Mouse (Mus musculus) cerebellum, adult 11 months (tissue): ENCODE results near the gene Mief1.

Experiments used
- DNase-seq: peaks from one replicate; pipeline ENCODE4 v3.0.0; 2022

Mief1 gene

DNA sequence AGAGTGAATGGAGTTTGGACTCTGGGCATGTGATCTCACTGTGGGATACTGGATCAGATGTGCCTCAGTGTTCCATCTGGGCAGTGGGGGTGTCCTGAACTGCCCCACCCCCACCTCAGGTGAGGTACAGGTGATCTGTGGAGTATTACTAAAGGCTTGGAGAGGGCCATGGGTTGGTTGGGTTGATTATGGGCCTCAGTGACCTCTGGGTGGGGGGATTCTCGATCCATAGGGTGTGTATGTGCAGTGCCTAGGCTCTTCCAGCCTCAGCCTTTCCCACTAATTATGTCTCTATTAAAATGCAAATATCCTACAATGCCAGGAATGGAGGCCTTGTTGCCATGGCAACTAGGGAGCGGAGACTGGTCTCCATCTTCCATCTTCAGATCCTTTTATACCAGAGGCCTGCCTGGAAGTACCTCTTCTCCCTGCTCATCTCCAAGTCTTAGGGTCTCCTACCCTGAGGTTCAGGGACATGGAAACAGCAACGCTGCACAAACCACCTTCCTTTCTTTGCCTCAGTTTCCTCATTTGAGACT lies 38.1 kb downstream of the Mief1 start:
- no peak for DNase-seq

DNA sequence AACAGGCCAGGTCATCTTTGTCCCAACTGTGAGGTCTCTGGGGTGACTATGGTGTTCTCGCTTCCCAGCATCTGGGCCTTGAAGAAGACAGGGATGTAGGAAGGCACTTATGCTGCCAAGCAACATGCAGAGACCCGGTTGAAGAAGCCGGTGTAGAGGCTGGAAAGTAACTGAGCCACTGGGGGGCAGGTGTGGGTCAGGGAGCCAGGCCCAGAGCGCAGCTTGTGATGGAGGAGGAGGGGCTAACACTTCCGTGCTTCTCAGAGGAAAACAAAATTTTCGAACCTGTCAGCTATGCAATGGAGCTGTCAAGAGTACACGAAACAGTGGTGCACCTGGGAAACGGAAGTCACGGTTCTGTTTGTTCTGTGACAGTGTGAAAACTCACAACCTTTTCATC lies 43.3 kb downstream of the Mief1 start:
- no peak for DNase-seq

DNA sequence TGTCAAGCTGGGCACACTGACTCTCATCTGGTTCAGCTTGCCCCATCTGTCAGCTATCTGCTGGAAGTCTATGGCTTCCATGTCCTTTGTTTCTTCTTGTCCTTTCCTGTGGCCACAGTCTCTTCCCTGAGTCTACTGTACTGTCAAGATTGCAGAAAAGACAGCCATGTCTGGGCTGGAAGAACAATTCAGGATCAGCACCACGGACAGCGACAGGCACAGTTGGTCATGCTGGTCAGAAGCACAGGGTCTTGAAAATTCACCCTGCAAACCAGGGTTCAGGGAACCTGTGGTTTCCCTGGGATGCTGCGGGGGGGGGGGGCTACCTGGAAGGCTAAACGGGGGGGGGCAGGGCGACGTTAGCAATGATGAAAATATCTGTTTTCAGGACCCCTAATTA lies 43.8 kb downstream of the Mief1 start:
- no peak for DNase-seq

DNA sequence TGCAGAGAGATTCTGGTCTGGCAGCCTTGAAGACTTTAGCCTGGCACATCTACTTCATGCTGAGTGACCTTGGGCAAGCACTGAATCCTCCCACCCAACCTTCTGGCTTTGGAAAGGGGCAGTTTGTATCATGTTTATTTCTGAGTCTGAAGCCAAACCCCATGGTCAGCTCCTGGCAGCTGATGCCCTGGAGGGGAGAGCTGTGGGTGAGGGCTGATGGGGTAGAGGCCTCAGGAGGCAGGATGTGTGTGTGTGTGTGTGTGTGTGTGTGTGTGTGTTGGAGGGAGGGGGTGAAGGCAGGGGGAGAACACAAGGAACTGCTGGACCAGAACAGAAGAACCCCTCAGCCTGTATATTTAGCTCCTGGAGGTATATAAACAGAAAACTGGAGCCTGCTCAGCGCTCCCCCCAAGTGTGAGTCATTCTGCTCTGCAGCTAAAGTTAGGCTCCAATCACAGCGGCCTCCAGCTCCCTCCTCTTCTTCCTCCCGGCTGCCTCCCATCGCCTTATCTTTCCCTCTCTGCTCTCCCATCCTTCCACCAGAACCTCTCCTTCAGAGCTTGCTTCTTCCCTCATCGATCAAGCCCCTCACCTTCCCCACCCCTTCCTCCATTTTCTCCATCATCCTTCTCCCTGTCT lies 44.4 kb downstream of the Mief1 start:
- DNase-seq = peak; percentile 61

DNA sequence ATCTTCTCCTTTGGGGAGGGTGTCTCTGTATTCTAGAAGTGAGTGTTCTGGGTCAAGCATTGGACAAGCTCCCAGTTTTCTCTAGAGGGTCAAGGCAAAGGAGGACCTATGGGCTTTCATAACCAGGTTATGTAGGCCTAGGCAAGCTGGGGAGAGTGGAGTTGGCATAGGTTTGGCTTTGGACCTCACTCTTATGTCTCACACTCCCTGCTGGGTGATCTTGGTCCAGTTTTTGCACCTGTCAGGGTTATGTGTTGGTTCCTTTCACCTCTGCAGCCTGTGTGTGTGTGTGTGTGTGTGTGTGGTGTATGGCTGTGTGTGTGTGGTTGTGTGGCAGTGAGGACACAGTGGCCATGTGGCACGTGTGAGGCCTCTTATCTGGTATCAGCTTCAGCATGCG lies 45.2 kb downstream of the Mief1 start:
- no peak for DNase-seq

DNA sequence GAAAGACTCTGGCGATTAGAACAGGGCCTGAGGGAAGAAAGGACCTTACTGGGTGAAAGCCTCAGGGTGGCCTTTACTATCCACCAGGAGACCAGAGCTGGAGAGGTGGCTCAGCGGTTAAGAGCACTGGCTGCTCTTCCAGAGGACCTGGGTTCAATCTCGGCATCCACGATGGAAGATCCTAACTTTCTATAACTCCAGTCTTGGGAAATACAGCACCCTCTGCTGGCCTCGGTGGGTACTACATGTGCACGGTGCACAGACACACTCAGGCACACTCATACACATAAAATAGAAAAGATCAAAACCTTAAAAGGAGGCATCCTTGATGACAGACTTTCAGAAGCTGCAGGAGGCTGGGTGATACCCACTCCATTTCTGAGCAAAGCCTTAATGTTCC lies 46.8 kb downstream of the Mief1 start:
- no peak for DNase-seq

DNA sequence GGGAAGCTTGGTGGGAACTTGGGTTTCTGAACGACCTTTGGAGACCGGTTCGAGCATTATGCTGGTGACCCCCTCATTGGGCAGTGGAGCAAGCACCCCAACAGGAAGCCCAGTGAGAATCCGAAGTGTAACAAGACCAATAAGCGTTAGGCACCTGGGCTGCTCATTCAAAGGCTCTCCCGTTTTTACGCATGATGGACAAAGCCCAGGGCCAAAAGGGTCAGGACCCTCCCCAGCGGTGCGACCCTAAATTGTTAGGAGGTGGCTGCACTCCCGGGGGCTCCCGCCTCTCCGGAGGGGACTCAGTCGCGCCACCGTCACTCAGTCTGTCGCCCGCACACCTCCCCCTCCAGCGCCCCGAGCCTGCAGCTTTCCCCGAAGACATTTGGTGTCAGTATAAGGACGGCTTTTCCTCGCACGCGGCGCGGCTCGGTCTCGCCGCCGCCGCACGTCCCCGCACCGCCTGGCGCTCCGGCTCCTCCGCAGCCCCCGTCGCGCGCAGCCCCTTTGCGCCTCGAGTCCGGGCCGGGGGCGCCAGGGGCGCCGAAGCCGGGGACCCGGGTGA lies 53.1 kb downstream of the Mief1 start, which contains the start of gene Cacna1i:
TSS of gene Cacna1i (plus strand) at position 388 of the 565 bp plus-strand sequence.
- peak; percentile 76 for DNase-seq

DNA sequence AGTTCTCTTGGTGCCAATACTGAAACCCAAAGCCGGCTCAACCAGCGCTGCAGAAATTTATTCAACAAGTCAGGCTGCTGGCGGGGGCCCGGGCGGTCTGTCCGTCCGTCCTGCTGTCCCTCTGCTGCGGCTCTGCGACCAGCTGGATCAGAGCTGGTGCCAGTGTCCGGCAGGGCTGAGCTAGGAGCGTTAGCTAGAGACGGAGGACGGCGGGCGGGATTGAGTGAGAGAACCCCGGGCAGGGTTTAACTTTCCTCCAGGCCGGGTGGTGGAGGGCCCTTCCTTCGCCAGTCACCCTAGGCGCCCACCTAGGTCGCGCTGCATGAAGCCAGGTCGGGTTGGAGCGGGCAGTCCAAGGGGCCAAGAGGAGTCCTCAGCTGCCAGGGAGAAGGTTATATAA lies 54.2 kb downstream of the Mief1 start:
- peak; percentile 65 for DNase-seq

DNA sequence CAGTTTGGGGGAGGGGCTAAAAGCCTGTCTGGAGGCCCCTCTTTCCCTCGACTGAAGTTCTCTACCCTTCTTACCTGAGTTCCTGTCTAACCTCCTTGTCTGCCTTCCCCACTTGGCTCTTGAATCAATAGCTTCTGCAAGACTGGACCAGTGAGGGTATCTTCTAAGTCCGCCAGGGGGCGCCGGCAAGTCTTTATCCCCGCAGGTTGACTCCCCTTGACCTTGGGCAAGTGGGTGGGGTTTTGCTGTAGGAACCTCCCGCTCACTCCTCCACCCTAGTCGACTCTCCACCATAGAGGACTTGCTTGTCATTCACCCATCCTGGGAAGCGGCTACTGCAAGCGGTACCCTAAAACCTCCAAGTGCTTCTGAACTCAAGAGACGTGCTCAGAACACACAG lies 55.6 kb downstream of the Mief1 start:
- peak; percentile 81 for DNase-seq

DNA sequence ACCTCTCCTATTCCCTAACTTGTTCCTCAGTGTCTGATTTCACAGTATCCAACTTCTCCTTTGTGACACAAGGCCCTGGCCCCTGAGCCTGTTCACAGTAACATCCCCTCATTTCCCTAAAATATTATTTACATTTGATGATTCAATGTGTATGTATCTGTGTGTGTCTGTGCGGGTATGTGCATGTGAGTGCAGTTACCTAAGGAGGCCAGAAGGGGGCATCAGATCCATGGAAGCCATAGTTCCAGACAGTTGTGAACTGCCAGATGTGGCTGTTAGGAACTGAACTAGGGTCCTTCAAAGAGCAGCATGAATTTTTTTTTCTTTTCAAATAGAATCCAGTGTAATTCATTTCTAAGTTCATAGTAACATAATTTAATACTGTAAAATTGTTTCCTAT lies 63.3 kb downstream of the Mief1 start:
- DNase-seq = no peak
